Mouse (Mus musculus): Measurements from ENCODE around the gene Cnp. TPM values are rescaled to one million over a fixed set of nuclear protein-coding genes. Genes with fewer than 3 reads are reported as not detected.
A peak's percentile ranks its signal among the peaks of the same experiment; 100 is the strongest.
"Not testable (repeated sequence)": the region's sequence is repeated elsewhere in the genome, so short reads cannot be mapped to it uniquely, and the experiment has no call there.

Gene Cnp
- polyA plus RNA-seq, 1 experiment from 2014 or later = 21.5 TPM

DNA sequence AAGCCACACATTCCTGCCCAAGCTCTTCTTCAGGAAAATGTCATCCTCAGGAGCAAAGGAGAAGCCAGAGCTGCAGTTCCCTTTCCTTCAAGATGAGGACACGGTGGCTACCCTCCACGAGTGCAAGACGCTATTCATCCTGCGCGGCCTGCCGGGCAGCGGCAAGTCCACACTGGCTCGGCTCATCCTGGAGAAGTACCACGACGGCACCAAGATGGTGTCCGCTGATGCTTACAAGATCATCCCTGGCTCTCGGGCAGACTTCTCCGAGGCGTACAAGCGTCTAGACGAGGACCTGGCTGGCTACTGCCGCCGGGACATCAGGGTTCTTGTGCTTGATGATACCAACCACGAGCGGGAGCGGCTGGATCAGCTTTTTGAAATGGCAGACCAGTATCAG is 1.6 kb downstream of the Cnp start:
- Histone ChIP-seq H3K4me3 (replicated peaks) (no peak overlapping the region), H3K36me3 (peaks cover 31% of the 10 kb centered on the region), H3K4me1 (replicated peaks) (peaks cover 21% of the 10 kb centered on the region), H3K27ac (no peak overlapping the region), H3K27me3 (peaks cover 11% of the 10 kb centered on the region; the same call in 1 of the 2 replicates), H3K9ac (replicated peaks) (0 out of 2 replicates have a peak overlapping the region, but pooled peaks have one; percentile 8), H3K9me3 (no peaks in the 10 kb centered on the region), H3K4me2 (replicated peaks) (no peak overlapping the region)
- 75% methylated on average over 21 of the region's 21 CpGs for WGBS
- ATAC-seq = no peak

DNA sequence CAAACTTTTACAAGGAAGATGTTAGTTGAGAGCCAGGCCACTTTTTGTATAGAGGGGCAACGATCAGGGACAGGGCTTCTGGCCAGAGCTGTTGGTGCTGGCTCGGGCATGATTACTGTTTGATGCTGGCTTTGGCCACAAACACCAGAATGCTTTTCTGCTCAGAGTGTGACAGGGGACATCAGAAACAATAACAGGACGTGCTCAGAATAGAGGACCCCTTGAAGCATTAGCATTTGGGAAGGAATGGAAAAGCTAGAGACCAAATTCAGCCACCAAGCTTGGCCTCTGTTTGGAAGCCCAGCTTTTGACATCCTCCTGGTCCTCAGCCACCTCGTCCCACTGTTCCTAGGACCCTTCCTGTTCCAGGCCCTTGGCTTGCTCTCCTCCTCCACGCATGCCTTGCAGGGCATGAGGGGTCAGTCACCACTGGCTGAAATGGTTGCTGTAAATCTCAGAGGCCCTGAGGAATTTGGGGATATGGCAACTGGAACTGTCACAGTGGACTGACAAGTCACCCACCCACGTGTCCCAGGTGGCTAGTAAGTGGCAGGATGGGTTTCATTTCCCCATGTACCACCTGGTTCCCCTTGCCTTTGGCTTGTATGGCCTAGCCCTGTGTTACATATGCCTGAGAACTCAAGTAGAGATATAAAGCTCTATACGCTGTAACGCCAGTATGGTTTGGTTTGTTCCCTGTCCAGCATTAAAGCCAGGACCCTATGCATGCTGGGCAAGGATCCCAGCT is 3.3 kb downstream of the Cnp start:
- H3K36me3 ChIP-seq = peaks cover 49% of the 10 kb centered on the region
- H3K27me3 ChIP-seq = no peaks in the 10 kb centered on the region
- 84% methylated on average over 8 of the region's 8 CpGs for WGBS
- H3K9ac ChIP-seq (replicated peaks) = no peak overlapping the region
- no peaks in the 10 kb centered on the region for H3K9me3 ChIP-seq
- H3K4me2 ChIP-seq (replicated peaks) = no peak overlapping the region
- no peak overlapping the region for H3K4me3 ChIP-seq (replicated peaks)
- peak overlapping the region; percentile 30; the same call in 1 of the 2 replicates for H3K27ac ChIP-seq
- ATAC-seq = no peak
- H3K4me1 ChIP-seq (replicated peaks) = peaks cover 19% of the 10 kb centered on the region

DNA sequence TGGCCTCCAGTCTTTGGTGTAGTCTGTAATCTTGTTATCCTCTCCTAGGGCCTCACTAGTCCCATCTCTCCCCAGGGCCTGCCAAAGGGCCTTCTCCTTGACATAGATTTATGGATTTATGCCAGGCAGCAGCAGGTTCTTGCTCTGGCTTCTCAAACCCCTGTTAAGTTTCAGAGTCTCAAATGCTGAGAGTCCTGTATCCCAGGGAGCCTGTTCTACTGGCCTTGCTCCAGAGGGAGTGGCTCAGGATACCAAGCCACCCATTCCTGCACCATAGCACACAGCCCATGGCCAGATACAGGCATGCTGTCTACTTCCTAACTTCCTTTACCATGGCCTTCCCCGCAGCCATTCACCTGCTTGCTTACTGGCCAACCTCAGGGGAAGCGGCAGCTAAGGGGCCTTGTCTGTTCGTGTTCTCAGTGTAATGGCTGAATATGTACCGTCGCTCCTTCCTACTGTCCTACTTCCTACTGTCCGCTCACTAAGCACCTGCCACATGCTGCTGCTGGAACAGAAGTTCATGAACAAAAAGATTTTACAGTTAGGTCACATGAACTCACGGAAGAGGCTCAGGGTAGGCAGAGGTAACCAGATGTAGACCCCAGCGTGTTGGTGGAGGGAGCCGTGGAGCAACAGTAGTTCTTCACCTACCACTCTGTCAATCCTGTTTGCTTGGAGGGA is 4.6 kb downstream of the Cnp start:
- Histone ChIP-seq H3K4me2 (replicated peaks) (no peak overlapping the region), H3K9me3 (no peaks in the 10 kb centered on the region), H3K9ac (replicated peaks) (no peak overlapping the region), H3K4me1 (replicated peaks) (peaks cover 19% of the 10 kb centered on the region), H3K36me3 (peaks cover 61% of the 10 kb centered on the region), H3K4me3 (replicated peaks) (no peak overlapping the region), H3K27ac (no peak overlapping the region), H3K27me3 (no peaks in the 10 kb centered on the region)
- ATAC-seq = no peak
- 93% methylated on average over 9 of the region's 9 CpGs for WGBS

DNA sequence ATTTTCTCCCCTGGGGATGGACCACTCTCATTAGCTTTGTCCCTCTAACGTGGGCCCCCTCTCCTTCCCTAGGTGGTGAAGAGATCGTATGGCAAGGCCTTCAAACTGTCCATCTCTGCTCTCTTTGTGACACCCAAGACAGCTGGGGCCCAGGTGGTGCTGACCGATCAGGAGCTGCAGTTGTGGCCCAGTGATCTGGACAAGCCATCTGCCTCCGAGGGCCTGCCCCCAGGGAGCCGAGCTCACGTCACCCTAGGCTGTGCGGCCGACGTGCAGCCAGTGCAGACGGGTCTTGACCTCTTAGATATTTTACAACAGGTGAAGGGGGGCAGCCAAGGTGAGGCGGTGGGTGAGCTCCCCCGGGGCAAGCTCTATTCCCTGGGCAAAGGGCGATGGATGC is 5.6 kb downstream of the Cnp start:
- no peaks in the 10 kb centered on the region for H3K9me3 ChIP-seq
- no peaks in the 10 kb centered on the region for H3K27me3 ChIP-seq
- H3K27ac ChIP-seq = no peak overlapping the region
- peaks cover 71% of the 10 kb centered on the region for H3K36me3 ChIP-seq
- no peak overlapping the region for H3K9ac ChIP-seq (replicated peaks)
- H3K4me2 ChIP-seq (replicated peaks) = no peak overlapping the region
- ATAC-seq = no peak
- peaks cover 12% of the 10 kb centered on the region for H3K4me1 ChIP-seq (replicated peaks)
- WGBS = 93% methylated on average over 13 of the region's 13 CpGs
- no peak overlapping the region for H3K4me3 ChIP-seq (replicated peaks)

DNA sequence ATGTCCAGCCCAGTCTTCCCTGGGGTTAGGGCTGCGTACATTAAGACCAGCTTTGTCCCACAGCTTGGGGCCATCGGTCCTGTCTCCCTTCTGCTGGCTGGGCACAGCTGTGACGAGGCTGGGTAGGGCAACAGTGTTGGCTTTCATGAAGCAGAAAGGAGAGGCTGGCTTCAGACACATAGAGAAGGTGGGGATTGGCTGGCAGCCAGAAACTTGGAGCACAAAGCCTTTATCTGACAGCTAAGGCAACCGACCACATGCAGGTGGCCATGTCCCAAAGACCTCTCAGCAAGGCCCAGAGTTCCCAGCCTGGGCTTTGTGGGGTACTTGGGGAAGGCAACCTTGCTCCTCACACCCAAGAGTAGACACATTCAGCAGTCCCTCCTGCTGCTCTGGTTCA is 7.1 kb downstream of the Cnp start:
- no peak overlapping the region for H3K4me3 ChIP-seq (replicated peaks)
- H3K36me3 ChIP-seq = peaks cover 86% of the 10 kb centered on the region
- no peaks in the 10 kb centered on the region for H3K9me3 ChIP-seq
- 0 out of 2 replicates have a peak overlapping the region, but pooled peaks have one; percentile 7 for H3K27ac ChIP-seq
- H3K4me2 ChIP-seq (replicated peaks) = no peak overlapping the region
- ATAC-seq = no peak; the same call in 1 of the 2 replicates
- 77% methylated on average over 4 of the region's 4 CpGs for WGBS
- no peak overlapping the region for H3K9ac ChIP-seq (replicated peaks)
- no peaks in the 10 kb centered on the region for H3K27me3 ChIP-seq
- H3K4me1 ChIP-seq (replicated peaks) = no peaks in the 10 kb centered on the region

DNA sequence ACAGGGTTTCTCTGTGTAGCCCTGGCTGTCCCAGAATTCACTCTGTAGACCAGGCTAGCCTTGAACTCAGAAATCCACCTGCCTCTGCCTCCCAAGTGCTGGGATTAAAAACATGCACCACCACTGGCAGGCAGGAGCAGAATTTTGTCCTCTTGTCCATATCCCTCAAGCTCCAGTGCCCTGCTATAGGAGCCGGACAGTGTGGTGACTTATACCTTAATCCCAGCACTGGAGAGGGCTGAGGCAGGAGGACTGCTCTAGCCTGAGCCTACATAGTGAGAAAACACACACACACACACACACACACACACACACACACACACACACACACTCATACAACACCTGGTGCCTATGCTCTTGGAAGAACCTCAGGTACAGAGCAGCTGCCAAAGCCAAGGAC is 7.7 kb downstream of the Cnp start:
- not testable (repeated sequence) for ATAC-seq; H3K9me3 ChIP-seq; H3K4me1 ChIP-seq (replicated peaks); H3K4me2 ChIP-seq (replicated peaks); H3K27me3 ChIP-seq; H3K9ac ChIP-seq (replicated peaks); H3K4me3 ChIP-seq (replicated peaks); H3K27ac ChIP-seq
- H3K36me3 ChIP-seq = peaks cover 93% of the 10 kb centered on the region
- 90% methylated on average over 1 of the region's 1 CpGs for WGBS

DNA sequence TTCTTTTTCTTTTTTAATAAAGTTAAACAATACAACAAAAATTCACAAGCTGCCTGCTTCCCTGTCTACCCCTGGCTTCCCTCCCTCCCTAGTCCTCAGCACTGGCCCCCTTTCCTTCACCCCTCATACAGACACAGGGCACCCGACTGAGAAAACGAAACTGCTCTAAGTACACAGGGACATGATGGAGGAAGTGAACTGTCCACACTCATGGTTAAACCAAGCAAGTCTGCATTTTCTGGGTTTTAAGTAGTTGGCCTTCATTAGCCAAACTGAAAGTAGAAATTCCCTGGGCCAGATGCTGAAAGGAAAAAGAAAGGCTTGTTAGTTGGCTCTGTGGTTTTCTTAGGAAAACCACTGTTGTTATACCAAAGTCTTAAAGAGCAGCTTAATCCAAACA is 8.1 kb downstream of the Cnp start:
- Histone ChIP-seq H3K27me3 (no peaks in the 10 kb centered on the region), H3K27ac (no peak overlapping the region), H3K4me1 (replicated peaks) (no peaks in the 10 kb centered on the region), H3K4me2 (replicated peaks) (no peak overlapping the region), H3K36me3 (peaks cover 97% of the 10 kb centered on the region), H3K9ac (replicated peaks) (no peak overlapping the region), H3K9me3 (no peaks in the 10 kb centered on the region), H3K4me3 (replicated peaks) (no peak overlapping the region)
- ATAC-seq = no peak
- WGBS = 94% methylated on average over 2 of the region's 2 CpGs

DNA sequence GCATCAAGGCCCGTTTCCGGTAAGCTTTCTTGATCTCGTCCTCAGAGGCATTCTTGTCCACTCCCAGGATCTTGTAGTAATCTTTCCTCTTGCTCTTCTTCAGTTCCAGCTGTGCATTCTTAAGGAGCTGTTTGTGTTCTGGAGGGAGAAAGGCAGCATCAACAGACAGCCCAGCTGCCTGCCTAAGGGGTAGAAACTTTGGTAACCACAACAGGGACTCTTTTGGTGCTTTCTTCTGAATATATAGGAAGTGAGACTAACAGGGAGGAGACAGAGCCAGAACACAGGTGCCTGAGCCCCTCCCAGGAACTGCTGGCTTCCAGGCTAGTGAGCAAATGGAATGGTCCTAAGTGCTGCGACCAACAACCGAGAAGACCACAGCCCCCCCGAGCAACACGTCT is 9.9 kb downstream of the Cnp start:
- Histone ChIP-seq H3K4me3 (replicated peaks) (no peak overlapping the region), H3K9ac (replicated peaks) (no peak overlapping the region), H3K27me3 (no peaks in the 10 kb centered on the region), H3K27ac (no peak overlapping the region), H3K4me1 (replicated peaks) (no peaks in the 10 kb centered on the region), H3K4me2 (replicated peaks) (no peak overlapping the region), H3K36me3 (peaks cover 100% of the 10 kb centered on the region), H3K9me3 (no peaks in the 10 kb centered on the region)
- 89% methylated on average over 7 of the region's 7 CpGs for WGBS
- ATAC-seq = no peak

DNA sequence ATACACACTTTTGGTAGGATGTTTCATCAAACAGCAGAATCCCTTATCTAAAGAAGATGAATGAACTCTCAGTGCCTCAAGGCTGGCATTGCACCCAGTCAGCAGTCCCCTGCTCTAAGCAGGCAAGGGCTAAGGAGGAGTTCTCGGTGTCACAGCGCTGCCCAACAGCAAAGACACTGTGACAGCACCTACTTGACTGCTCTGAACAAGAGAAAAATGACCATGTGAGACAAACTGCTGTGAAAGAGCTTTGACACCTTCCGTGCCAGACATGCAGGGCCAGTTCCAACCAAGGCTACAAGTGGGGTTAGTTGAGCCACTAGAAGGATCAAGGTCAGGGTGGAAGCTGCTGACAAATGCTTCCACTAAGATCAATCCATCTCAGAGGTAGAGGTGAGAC is 10.4 kb downstream of the Cnp start:
- Histone ChIP-seq H3K27me3 (no peaks in the 10 kb centered on the region), H3K9me3 (no peaks in the 10 kb centered on the region), H3K4me3 (replicated peaks) (no peak overlapping the region), H3K27ac (no peak overlapping the region), H3K9ac (replicated peaks) (no peak overlapping the region), H3K4me2 (replicated peaks) (no peak overlapping the region), H3K4me1 (replicated peaks) (no peaks in the 10 kb centered on the region), H3K36me3 (peaks cover 100% of the 10 kb centered on the region)
- no peak for ATAC-seq
- WGBS = 98% methylated on average over 3 of the region's 3 CpGs

DNA sequence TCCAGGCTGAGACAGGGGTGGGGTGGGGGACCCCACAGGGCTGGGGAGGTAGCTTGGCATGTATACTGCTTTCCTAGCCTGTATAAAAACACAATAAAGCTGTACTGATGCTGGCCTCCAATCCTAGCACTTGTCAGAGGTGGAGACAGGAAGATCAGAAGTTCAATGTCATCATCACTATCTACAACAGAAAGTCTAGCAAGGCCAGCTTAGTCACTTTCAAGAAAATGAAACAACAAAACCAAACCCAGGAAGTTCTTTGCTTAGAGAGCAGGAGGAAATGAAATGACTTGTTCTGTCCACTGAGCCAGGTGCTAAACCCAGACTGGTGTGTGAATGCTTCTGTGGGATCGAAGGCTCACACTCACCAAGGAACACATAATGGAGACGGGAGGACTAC is 13.8 kb downstream of the Cnp start:
- Histone ChIP-seq H3K27me3 (no peaks in the 10 kb centered on the region), H3K4me1 (replicated peaks) (no peaks in the 10 kb centered on the region), H3K4me2 (replicated peaks) (no peak overlapping the region), H3K4me3 (replicated peaks) (no peak overlapping the region), H3K36me3 (peaks cover 100% of the 10 kb centered on the region), H3K9ac (replicated peaks) (no peak overlapping the region), H3K27ac (no peak overlapping the region), H3K9me3 (no peaks in the 10 kb centered on the region)
- no peak for ATAC-seq
- WGBS = 97% methylated on average over 2 of the region's 2 CpGs

DNA sequence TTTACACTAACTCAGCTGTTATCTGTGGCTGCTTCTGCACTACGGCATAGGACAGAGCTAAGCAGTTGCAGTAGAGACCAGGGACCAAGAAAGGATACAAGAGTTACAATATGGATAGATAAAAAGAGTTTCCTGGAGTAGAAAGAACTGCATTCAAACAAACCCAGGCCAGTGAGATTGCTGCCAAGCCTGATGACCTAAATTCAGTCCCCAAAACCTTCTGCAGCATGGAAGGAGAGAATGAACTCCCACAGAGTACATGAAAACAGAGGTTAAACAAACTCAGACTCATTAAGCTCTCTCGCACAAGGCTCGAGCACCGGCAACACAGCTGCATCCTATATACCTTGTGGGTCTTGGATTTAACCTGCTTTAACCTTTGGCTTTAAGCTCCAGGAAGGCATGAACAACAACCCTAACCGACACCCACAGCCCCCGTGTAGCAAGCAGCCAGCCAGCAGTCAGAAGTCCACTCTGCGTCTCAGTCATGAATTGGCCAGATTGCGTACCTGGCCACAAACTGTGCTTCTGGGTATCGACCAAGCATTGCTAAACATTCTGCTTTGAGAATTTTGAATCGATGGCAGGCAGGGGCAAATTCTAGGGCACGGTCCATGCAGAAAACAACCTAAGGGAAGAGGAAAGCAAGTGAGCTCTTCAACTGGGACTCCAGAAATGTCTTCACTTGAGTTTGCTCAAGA is 17.8 kb downstream of the Cnp start:
- WGBS = 94% methylated on average over 11 of the region's 11 CpGs
- peaks cover 100% of the 10 kb centered on the region for H3K36me3 ChIP-seq
- H3K9me3 ChIP-seq = no peaks in the 10 kb centered on the region

DNA sequence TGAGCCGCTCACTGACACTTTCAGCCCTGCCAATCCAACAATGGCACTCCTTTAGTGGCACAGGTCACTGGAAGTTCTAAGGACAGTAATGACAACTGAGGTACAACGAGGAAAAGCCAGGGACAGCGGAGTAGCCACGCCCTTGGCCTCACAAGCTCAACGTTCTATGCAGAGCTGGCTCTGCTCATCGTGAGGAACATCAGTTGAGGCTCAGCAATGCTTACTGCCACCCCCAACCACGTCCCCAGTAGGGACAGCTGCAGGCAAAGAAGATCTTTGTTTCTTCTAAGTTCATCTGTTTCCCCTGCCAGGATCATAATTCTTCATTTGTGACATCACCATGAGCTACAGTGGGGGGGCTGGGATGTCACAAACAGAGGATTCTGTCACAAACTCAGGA is 19.9 kb downstream of the Cnp start:
- H3K36me3 ChIP-seq = peaks cover 100% of the 10 kb centered on the region
- H3K4me2 ChIP-seq (replicated peaks) = no peak overlapping the region
- H3K9ac ChIP-seq (replicated peaks) = no peak overlapping the region
- no peaks in the 10 kb centered on the region for H3K4me1 ChIP-seq (replicated peaks)
- no peak for ATAC-seq
- no peaks in the 10 kb centered on the region for H3K27me3 ChIP-seq
- H3K27ac ChIP-seq = no peak overlapping the region
- WGBS = 92% methylated on average over 7 of the region's 7 CpGs
- no peak overlapping the region for H3K4me3 ChIP-seq (replicated peaks)
- H3K9me3 ChIP-seq = no peaks in the 10 kb centered on the region

More for the DNA sequence above, 17.8 kb downstream of the Cnp start:
- Histone ChIP-seq H3K4me1 (replicated peaks) (no peaks in the 10 kb centered on the region), H3K9ac (replicated peaks) (no peak overlapping the region), H3K27ac (no peak overlapping the region), H3K4me2 (replicated peaks) (no peak overlapping the region), H3K4me3 (replicated peaks) (no peak overlapping the region), H3K27me3 (no peaks in the 10 kb centered on the region)
- no peak for ATAC-seq

Measured in midbrain, embryonic 13.5 days (tissue).